Mouse (Mus musculus) ES-Bruce4 (cell line): ENCODE data around the gene Mtg1. TPM values are rescaled to one million over a fixed set of nuclear protein-coding genes. Genes with fewer than 3 reads are reported as not detected.
"Not testable (repeated sequence)": the region's sequence is repeated elsewhere in the genome, so short reads cannot be mapped to it uniquely, and the experiment has no call there.

Experiments used
- H3K27ac ChIP-seq: 2 replicates; pipeline ENCODE4 v1.5.1; 2012; ENCODE audit warnings: low read length, inconsistent platforms; ENCODE audit not compliant: insufficient read depth
- H3K27me3 ChIP-seq: 2 replicates; pipeline ENCODE4 v1.6.1; 2012; ENCODE audit warnings: mild to moderate bottlenecking, low read length, inconsistent platforms; ENCODE audit not compliant: control insufficient read depth, poor library complexity, insufficient read depth, severe bottlenecking
- H3K36me3 ChIP-seq: 2 replicates; pipeline ENCODE4 v1.6.1; 2012; ENCODE audit warnings: inconsistent platforms, mild to moderate bottlenecking, low read length, moderate library complexity; ENCODE audit not compliant: control insufficient read depth, poor library complexity, insufficient read depth, severe bottlenecking
- H3K4me1 ChIP-seq: one replicate; pipeline ENCODE4 v1.8.1; 2011; ENCODE audit warnings: low read length; ENCODE audit not compliant: control insufficient read depth, insufficient read depth
- H3K4me3 ChIP-seq: 2 replicates; pipeline ENCODE4 v1.5.1; 2011; ENCODE audit warnings: low read depth, mild to moderate bottlenecking, low read length
- H3K9ac ChIP-seq: 2 replicates; pipeline ENCODE4 v1.6.1; 2012; ENCODE audit warnings: low read depth, mild to moderate bottlenecking, inconsistent platforms; ENCODE audit not compliant: poor library complexity, severe bottlenecking
- H3K9me3 ChIP-seq: replicated peaks from 2 replicates; pipeline ENCODE4 v1.6.1; 2012; ENCODE audit warnings: mild to moderate bottlenecking, low read length, inconsistent platforms; ENCODE audit not compliant: control insufficient read depth, poor library complexity, insufficient read depth, severe bottlenecking
- CTCF ChIP-seq: IDR thresholded peaks from one replicate; pipeline ENCODE4 v1.8.1; 2011; ENCODE audit warnings: low read depth, low read length
- EP300 ChIP-seq: IDR thresholded peaks from 2 replicates; pipeline ENCODE4 v1.6.1; 2011; ENCODE audit warnings: low read depth, low read length; ENCODE audit not compliant: insufficient read depth
- POLR2A ChIP-seq: IDR thresholded peaks from one replicate; pipeline ENCODE4 v1.8.1; 2011; ENCODE audit warnings: low read length; ENCODE audit not compliant: insufficient read depth
- polyA plus RNA-seq: library from polyadenylated mRNA; stranded (reverse); fragments of >200 nt; gene quantifications from 2 replicates; pipeline ENCODE4 v1.2.4, GENCODE M21; 2011; ENCODE audit warnings: low read depth; ENCODE audit not compliant: missing spikeins, insufficient read depth, insufficient read length

Mtg1 gene
- polyA plus RNA-seq, 1 experiment = 44.0 TPM

- H3K4me1 ChIP-seq = peaks cover 7% of the 10 kb centered on the region
- H3K4me3 ChIP-seq = peak overlapping the region; percentile 90
- no peaks in the 10 kb centered on the region for H3K27me3 ChIP-seq
- peak overlapping the region; percentile 88 for H3K9ac ChIP-seq
- TF ChIP-seq CTCF = no peak
- peak; percentile 36; the same call in 1 of the 2 replicates for TF ChIP-seq EP300
- TF ChIP-seq POLR2A = peak; percentile 82
- peaks cover 6% of the 10 kb centered on the region for H3K36me3 ChIP-seq
- H3K27ac ChIP-seq = peak overlapping the region; percentile 37
- H3K9me3 ChIP-seq = no peaks in the 10 kb centered on the region
These were observed 11.9 kb upstream of the Mtg1 start for GRCm38 (mm10) chr7:140125278-140126021.

GRCm38 (mm10) chr7:140126022-140126350, 11.4 kb upstream of the Mtg1 start:
- Histone ChIP-seq H3K27me3 (no peaks in the 10 kb centered on the region), H3K4me3 (peak overlapping the region; percentile 90), H3K4me1 (peaks cover 7% of the 10 kb centered on the region), H3K36me3 (peaks cover 10% of the 10 kb centered on the region), H3K9ac (peak overlapping the region; percentile 88), H3K27ac (peak overlapping the region; percentile 37), H3K9me3 (no peaks in the 10 kb centered on the region)
- no peak for TF ChIP-seq EP300
- no peak for TF ChIP-seq CTCF
- TF ChIP-seq POLR2A = no peak

- no peaks in the 10 kb centered on the region for H3K9me3 ChIP-seq
- no peak overlapping the region for H3K9ac ChIP-seq
- H3K27ac ChIP-seq = no peak overlapping the region
- H3K27me3 ChIP-seq = no peaks in the 10 kb centered on the region
- H3K4me3 ChIP-seq = 0 out of 2 replicates have a peak overlapping the region, but pooled peaks have one; percentile 1
- H3K4me1 ChIP-seq = peaks cover 7% of the 10 kb centered on the region
- peaks cover 14% of the 10 kb centered on the region for H3K36me3 ChIP-seq
- no peak for TF ChIP-seq CTCF
- TF ChIP-seq EP300 = no peak
- TF ChIP-seq POLR2A = no peak
These were observed 10.4 kb upstream of the Mtg1 start for GRCm38 (mm10) chr7:140126934-140127333.

DNA sequence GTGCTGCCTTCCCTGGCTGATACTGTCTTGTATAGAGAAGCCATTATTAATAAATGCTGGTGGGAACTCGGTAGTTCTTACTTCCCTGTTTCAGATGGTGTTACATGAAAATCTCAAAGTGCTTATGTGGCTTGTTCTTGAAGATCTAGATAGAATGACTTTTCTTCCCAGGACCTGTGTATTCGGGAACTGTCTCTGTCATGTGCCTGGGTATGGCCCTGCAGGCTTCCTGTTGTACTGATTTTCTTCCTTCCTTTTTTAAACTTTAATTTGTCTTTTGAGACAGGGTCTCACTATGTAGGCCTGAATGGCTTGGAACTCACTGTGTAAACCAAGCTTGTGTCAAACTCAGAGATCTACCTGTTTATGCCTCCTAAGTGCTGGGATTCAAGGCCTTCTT, 9.5 kb upstream of the Mtg1 start:
- H3K9me3 ChIP-seq = no peaks in the 10 kb centered on the region
- no peak overlapping the region for H3K4me3 ChIP-seq
- H3K4me1 ChIP-seq = peaks cover 5% of the 10 kb centered on the region
- H3K9ac ChIP-seq = no peak overlapping the region
- H3K27ac ChIP-seq = no peak overlapping the region
- peaks cover 14% of the 10 kb centered on the region for H3K36me3 ChIP-seq
- no peaks in the 10 kb centered on the region for H3K27me3 ChIP-seq
- TF ChIP-seq CTCF (no peak), EP300 (no peak), POLR2A (no peak)

- H3K9ac ChIP-seq, H3K27ac ChIP-seq, H3K27me3 ChIP-seq, H3K4me3 ChIP-seq, H3K9me3 ChIP-seq, H3K4me1 ChIP-seq: not testable (repeated sequence)
- H3K36me3 ChIP-seq = peaks cover 14% of the 10 kb centered on the region
These were observed 5.2 kb upstream of the Mtg1 start for GRCm38 (mm10) chr7:140132184-140132583.

DNA sequence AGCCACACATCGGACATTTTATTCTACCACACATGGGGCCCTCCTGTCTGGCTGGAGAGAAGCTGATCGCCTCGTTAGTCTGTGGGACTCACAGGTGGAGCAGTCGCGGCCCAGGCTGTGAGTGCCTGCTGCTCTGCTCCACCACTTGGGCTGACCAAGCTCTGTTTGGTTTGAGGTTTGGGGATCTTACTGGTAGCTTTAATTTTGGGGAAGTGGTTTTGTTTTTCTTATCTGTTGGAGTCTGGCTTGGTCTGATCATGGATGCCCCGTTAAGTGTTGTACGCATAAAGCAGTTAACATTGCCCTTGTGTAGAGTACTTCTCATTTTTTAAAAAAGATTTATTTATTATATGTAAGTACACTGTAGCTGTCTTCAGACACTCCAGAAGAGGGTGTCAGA, 3.3 kb upstream of the Mtg1 start:
- not testable (repeated sequence) for H3K9ac ChIP-seq, H3K4me3 ChIP-seq, H3K9me3 ChIP-seq, H3K27ac ChIP-seq, H3K27me3 ChIP-seq, H3K4me1 ChIP-seq
- H3K36me3 ChIP-seq = peaks cover 13% of the 10 kb centered on the region
